Mouse (Mus musculus) liver, embryonic 11.5 days (tissue): ENCODE results near the gene Vmn2r21. TPM values are rescaled to one million over a fixed set of nuclear protein-coding genes. Genes with fewer than 3 reads are reported as not detected.

Experiments
- polyA plus RNA-seq: library from polyadenylated mRNA; unstranded; fragments of >200 nt; fragmentation: Nextera tagmentation; extraction: Ambion mirVana; gene quantifications from 2 replicates; pipeline ENCODE4 v1.2.1, GENCODE M21; 2014

Vmn2r21 gene
- polyA plus RNA-seq, 1 experiment from 2014 or later, result not detected

Other genes with a start within 250 kb of the Vmn2r21 start
- 0.32 and 0.38 TPM in 2 replicates for gene Clec4e, start 243.5 kb downstream of the Vmn2r21 start, polyA plus RNA-seq
- not detected in 2 replicates for gene Vmn2r19, start 225.1 kb downstream of the Vmn2r21 start, polyA plus RNA-seq
- gene Vmn2r20, start 115.3 kb downstream of the Vmn2r21 start, polyA plus RNA-seq, result not detected in 2 replicates
- gene Vmn2r22, start 117.3 kb upstream of the Vmn2r21 start, polyA plus RNA-seq, result not detected in 2 replicates
- gene Vmn2r23, start 169.3 kb upstream of the Vmn2r21 start, polyA plus RNA-seq, result not detected in 2 replicates
- not detected in 2 replicates for gene Vmn2r24, start 245.5 kb upstream of the Vmn2r21 start, polyA plus RNA-seq